Mouse (Mus musculus): Measurements from ENCODE around the gene Pdxdc1. TPM values are rescaled to one million over a fixed set of nuclear protein-coding genes. Genes with fewer than 3 reads are reported as not detected.
A peak's percentile ranks its signal among the peaks of the same experiment; 100 is the strongest.
"Not testable (repeated sequence)": the region's sequence is repeated elsewhere in the genome, so short reads cannot be mapped to it uniquely, and the experiment has no call there.

Gene Pdxdc1
- polyA plus RNA-seq, 1 experiment from 2014 or later: 96.6 TPM

GRCm38 (mm10) chr16:13890449-13890848 lies 12.5 kb downstream of the Pdxdc1 start:
- ATAC-seq (ENCODE audit: insufficient read depth): no peak
- Histone ChIP-seq H3K36me3 (ENCODE audit: insufficient read depth) (no peaks in the 10 kb centered on the region), H3K27ac (ENCODE audit: low read depth) (no peak overlapping the region), H3K9me3 (ENCODE audit: low read depth, low read length) (no peaks in the 10 kb centered on the region), H3K4me3 (ENCODE audit: low read depth, low read length) (no peak overlapping the region), H3K9ac (no peak overlapping the region), H3K27me3 (ENCODE audit: insufficient read depth, low read length) (no peaks in the 10 kb centered on the region), H3K4me1 (ENCODE audit: insufficient read depth) (no peaks in the 10 kb centered on the region), H3K4me2 (no peak overlapping the region)
- DNase-seq: no peak
- 78% methylated on average over 2 of the region's 2 CpGs for WGBS
- TF ChIP-seq CTCF (IDR thresholded peaks at IDR 0.05; ENCODE audit: low read depth): no peak

DNA sequence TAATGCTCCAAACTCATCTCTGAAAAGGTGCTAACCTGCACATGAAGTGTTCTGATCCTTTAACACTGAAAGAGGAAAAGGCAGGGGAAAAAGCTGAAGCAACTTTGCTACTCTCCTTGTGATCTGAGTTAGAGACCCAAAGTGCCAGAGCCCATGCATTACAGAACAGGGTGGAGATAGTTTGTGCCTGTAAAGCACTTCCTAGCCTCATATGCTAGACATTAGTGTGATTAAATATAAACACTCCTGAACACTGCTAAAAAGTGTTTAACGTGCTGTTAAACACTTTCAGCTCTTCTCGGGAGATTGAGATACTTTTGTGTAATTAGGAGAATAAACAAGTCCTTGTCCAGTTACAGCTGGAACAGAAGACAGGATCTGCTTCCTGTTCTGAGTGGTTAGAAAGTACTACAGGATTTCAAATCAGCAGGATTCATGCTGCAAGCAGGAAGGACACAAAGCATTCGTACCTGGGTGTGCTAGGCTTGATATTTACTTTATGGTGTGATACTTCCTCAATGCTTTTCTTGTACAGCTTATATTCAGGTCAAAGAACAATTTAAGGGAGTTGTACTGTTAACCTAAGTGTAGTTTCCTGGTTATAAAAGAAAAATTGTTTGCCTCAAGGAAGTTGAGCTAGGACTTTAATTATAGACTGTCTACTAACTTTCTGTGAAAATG lies 19.7 kb downstream of the Pdxdc1 start:
- Histone ChIP-seq H3K4me3 (ENCODE audit: low read depth, low read length) (no peak overlapping the region), H3K4me2 (no peak overlapping the region), H3K9me3 (ENCODE audit: low read depth, low read length) (no peaks in the 10 kb centered on the region), H3K27ac (ENCODE audit: low read depth) (0 out of 2 replicates have a peak overlapping the region, but pooled peaks have one; percentile 36), H3K9ac (no peak overlapping the region), H3K27me3 (ENCODE audit: insufficient read depth, low read length) (no peaks in the 10 kb centered on the region), H3K36me3 (ENCODE audit: insufficient read depth) (peaks cover 19% of the 10 kb centered on the region), H3K4me1 (ENCODE audit: insufficient read depth) (no peaks in the 10 kb centered on the region)
- DNase-seq: peak; percentile 6
- no peak for TF ChIP-seq CTCF (IDR thresholded peaks at IDR 0.05; ENCODE audit: low read depth)
- 21% methylated on average over 3 of the region's 3 CpGs for WGBS
- ATAC-seq (ENCODE audit: insufficient read depth): no peak

DNA sequence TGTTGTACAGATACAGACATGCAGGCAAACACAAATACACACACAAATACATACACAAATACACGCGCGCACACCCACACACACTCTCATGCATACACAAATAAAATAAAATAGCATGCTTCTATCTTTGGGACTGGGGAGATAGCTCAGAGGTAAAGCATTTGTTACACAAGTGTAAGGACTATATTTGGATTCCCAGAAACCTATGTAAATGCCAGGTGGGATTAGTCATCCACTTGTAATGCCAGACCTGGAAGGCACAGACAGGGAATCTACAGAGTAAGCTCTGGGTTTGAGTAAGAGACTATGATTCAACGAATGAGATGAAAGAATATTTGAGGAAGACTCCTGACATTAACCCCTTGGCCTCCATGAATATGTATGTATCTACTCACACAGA lies 27.4 kb downstream of the Pdxdc1 start:
- WGBS: 93% methylated on average over 4 of the region's 4 CpGs
- Histone ChIP-seq H3K27me3 (ENCODE audit: insufficient read depth, low read length) (no peaks in the 10 kb centered on the region), H3K9ac (no peak overlapping the region), H3K4me1 (ENCODE audit: insufficient read depth) (no peaks in the 10 kb centered on the region), H3K4me2 (no peak overlapping the region), H3K27ac (ENCODE audit: low read depth) (no peak overlapping the region), H3K36me3 (ENCODE audit: insufficient read depth) (peaks cover 59% of the 10 kb centered on the region), H3K4me3 (ENCODE audit: low read depth, low read length) (no peak overlapping the region), H3K9me3 (ENCODE audit: low read depth, low read length) (no peaks in the 10 kb centered on the region)
- DNase-seq (no peak), ATAC-seq (ENCODE audit: insufficient read depth) (no peak)
- TF ChIP-seq CTCF (IDR thresholded peaks at IDR 0.05; ENCODE audit: low read depth): no peak

GRCm38 (mm10) chr16:13867910-13868514 lies 34.9 kb downstream of the Pdxdc1 start:
- WGBS: 20% methylated on average over 42 of the region's 42 CpGs
- H3K27ac ChIP-seq (ENCODE audit: low read depth): no peak overlapping the region
- H3K27me3 ChIP-seq (ENCODE audit: insufficient read depth, low read length): no peaks in the 10 kb centered on the region
- TF ChIP-seq CTCF (IDR thresholded peaks at IDR 0.05; ENCODE audit: low read depth): no peak
- H3K4me2 ChIP-seq: peak overlapping the region; percentile 25; the same call in 1 of the 2 replicates
- DNase-seq (peak; percentile 3), ATAC-seq (ENCODE audit: insufficient read depth) (no peak)
- H3K9me3 ChIP-seq (ENCODE audit: low read depth, low read length): no peaks in the 10 kb centered on the region
- no peak overlapping the region for H3K4me3 ChIP-seq (ENCODE audit: low read depth, low read length)
- H3K9ac ChIP-seq: no peak overlapping the region
- peaks cover 40% of the 10 kb centered on the region for H3K36me3 ChIP-seq (ENCODE audit: insufficient read depth)
- no peaks in the 10 kb centered on the region for H3K4me1 ChIP-seq (ENCODE audit: insufficient read depth)

DNA sequence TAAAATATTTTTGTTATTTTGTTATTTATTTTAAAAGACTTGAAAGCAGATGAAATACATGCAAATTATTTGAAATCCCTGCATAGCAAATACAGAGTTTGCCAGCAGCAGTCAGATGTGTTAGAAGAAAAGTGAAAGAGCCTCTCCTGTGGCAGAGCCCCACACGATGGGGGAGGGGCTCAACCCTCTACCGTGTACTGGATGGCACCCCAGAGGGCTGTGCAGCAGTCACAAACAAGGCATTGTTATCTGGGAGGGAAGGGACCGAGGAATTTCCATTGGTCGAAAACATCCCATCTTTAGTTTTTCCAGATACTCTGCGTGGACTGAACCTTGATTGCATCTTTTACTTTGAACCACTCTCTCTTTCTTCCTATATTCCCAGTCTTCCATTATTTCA lies 35.5 kb downstream of the Pdxdc1 start:
- H3K36me3 ChIP-seq (ENCODE audit: insufficient read depth): peaks cover 42% of the 10 kb centered on the region
- not testable (repeated sequence) for H3K4me1 ChIP-seq (ENCODE audit: insufficient read depth); H3K4me2 ChIP-seq; DNase-seq; H3K4me3 ChIP-seq (ENCODE audit: low read depth, low read length); H3K9me3 ChIP-seq (ENCODE audit: low read depth, low read length); ATAC-seq (ENCODE audit: insufficient read depth); H3K9ac ChIP-seq; H3K27me3 ChIP-seq (ENCODE audit: insufficient read depth, low read length); H3K27ac ChIP-seq (ENCODE audit: low read depth)
- 45% methylated on average over 5 of the region's 5 CpGs for WGBS

- H3K27me3 ChIP-seq (ENCODE audit: insufficient read depth, low read length): no peaks in the 10 kb centered on the region
- no peaks in the 10 kb centered on the region for H3K4me1 ChIP-seq (ENCODE audit: insufficient read depth)
- no peak for TF ChIP-seq CTCF (IDR thresholded peaks at IDR 0.05; ENCODE audit: low read depth)
- DNase-seq (peak; percentile 15), ATAC-seq (ENCODE audit: insufficient read depth) (no peak)
- H3K4me2 ChIP-seq: no peak overlapping the region
- peaks cover 36% of the 10 kb centered on the region for H3K36me3 ChIP-seq (ENCODE audit: insufficient read depth)
- H3K9me3 ChIP-seq (ENCODE audit: low read depth, low read length): no peaks in the 10 kb centered on the region
- no peak overlapping the region for H3K27ac ChIP-seq (ENCODE audit: low read depth)
- no peak overlapping the region for H3K9ac ChIP-seq
- H3K4me3 ChIP-seq (ENCODE audit: low read depth, low read length): no peak overlapping the region
- 77% methylated on average over 5 of the region's 5 CpGs for WGBS
Observed at GRCm38 (mm10) chr16:13866616-13867015, 36.3 kb downstream of the Pdxdc1 start.

DNA sequence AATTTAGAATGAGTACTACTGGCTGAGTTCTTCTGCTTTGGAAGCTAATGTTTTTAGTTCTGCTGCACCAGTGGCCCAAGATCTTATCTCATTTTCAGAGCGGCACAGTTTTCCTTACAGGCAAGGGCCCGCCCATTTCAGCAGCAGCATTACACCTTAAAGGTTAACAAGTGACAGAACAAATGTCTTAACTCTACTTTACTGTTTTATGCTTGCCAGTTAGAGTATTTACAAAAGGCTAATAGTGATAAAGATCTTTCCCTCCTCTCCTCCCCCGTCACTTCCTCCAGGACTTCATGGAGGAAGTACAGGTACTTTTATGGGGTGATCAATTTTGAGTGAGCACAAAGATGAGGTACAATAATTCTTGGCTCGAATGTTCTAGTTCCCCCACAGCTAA lies 36.9 kb downstream of the Pdxdc1 start:
- Histone ChIP-seq H3K27me3 (ENCODE audit: insufficient read depth, low read length) (no peaks in the 10 kb centered on the region), H3K4me3 (ENCODE audit: low read depth, low read length) (no peak overlapping the region), H3K27ac (ENCODE audit: low read depth) (no peak overlapping the region), H3K9me3 (ENCODE audit: low read depth, low read length) (no peaks in the 10 kb centered on the region), H3K36me3 (ENCODE audit: insufficient read depth) (peaks cover 34% of the 10 kb centered on the region), H3K9ac (no peak overlapping the region), H3K4me2 (no peak overlapping the region), H3K4me1 (ENCODE audit: insufficient read depth) (no peaks in the 10 kb centered on the region)
- 58% methylated on average over 4 of the region's 4 CpGs for WGBS
- DNase-seq: no peak
- no peak for ATAC-seq (ENCODE audit: insufficient read depth)
- TF ChIP-seq CTCF (IDR thresholded peaks at IDR 0.05; ENCODE audit: low read depth): no peak
